Mouse (Mus musculus): ENCODE results near the gene Ecm2.

The Ecm2 gene

GRCm38 (mm10) chr13:49504510-49504909 is at the start of gene Ecm2:
Gene Ecm2 (plus strand): TSS chr13:49504810.
- no peak for DNase-seq

- no peak for DNase-seq
Measured at GRCm38 (mm10) chr13:49460276-49460675, 44.3 kb upstream of the Ecm2 start.

DNA sequence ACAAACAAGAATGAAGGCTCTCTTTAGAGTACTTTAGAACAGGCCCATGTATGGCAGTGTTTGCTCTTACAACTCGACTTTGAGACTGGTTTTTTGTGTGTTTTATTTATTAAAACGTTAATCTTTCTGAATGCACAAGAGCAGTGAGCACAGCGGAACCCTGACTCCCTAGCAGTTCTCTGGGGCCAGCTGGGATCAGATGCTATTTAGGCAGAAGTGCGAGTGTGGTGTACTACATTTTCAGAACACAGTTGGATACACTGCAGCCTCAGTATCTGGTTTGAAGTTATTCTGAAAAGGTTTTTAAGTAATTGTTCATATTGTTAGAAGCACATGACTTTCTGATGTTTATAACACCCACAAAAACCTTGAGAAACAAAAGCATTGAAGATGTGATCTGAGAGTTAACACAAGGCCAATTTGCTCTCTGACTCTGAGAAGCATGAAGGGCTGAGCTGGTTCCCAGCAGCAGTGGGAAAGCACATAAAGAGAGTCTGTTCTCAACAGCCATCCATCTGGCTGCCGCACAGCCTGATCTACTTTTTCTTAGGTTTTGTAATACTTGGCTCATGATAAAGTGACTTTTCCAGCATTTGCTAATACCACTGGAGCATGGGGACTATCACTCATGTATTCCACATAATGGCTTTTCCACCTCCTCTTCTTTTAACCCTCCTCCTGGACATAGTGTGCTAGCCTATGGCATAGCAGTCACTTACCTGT is 43.8 kb upstream of the Ecm2 start:
- DNase-seq, result no peak

- no peak for DNase-seq
Measured at GRCm38 (mm10) chr13:49461458-49462132, 43.0 kb upstream of the Ecm2 start.

DNA sequence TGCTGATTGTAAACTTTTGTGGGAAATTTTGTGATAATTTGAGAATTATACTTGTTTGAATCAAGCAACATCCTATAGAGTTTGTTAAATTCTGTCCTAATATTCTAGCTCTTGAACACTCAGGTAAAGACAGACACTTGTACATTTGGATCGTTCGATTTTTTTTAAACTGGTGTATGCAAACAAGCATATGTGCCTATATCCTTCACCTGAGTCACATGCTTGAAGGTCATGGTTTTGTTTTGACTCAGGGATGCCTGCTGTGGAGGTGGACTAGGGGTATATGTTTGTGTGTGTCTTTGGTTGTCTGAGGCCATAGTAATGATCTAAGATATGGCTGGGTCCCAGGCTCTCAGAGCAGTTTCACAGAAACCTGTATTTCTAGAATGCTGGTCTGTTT is 41.7 kb upstream of the Ecm2 start:
- DNase-seq, result no peak

GRCm38 (mm10) chr13:49465875-49466274 is 38.7 kb upstream of the Ecm2 start:
- DNase-seq, result no peak

GRCm38 (mm10) chr13:49466393-49467075 is 38.1 kb upstream of the Ecm2 start:
- DNase-seq, result no peak

DNA sequence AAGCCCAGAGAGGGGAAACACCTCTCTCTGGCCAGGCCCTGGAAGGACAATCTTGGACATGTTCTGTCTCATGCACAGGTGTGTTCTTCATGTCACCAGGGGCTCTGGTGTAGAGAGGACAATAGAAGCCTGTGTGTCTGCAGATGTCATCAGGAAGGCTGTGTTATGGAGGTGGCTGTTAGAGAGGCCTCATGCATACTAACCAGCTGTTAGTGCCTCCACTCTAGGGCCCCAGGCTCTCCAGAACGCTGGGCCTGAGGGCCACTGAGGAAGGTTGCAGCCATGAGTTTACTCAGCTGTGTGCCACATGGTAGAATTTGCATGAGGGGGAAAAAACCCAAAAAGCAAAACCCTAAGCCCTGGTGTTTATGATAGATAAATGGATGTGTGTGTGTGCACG is 37.0 kb upstream of the Ecm2 start:
- no peak for DNase-seq

DNA sequence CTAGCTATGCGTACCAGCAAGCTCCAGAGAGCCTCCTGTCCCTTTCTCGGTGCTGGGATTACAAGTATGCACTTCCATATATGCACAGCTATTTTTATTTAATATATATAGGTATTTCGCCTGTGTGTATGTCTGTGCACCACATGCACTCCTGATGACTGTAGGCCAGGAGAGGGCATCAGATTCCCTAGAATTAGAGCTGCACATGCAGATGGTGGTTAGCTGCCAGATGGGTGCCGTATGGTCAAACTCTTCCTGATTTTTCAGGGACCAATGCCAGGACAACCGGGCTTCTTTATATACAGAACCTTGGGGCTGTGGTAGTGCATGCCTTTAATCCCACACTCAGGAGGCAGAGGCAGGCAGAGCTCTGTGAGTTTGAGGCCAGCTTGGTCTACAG is 35.6 kb upstream of the Ecm2 start:
- DNase-seq, result peak; percentile 13 to 24

DNA sequence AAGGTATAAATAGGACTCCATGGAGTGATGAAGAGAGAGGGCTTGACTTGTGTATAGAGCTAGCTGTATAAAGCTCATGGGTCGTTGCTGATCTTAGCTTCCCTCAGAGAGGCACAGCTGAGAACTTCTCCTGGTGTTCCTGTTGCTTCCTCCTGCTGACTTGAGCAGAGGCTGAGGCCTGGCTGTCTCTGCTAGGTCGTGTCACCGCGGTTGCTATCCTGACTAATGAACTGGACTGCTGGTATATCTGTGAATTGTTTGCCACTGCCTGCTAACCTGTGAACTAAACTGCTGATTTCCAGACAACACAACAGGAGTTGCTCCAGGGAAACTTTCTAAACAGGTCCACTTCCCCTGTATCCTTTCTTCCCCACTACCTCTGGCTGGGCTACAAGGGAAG is 34.3 kb upstream of the Ecm2 start:
- DNase-seq, result no peak

DNA sequence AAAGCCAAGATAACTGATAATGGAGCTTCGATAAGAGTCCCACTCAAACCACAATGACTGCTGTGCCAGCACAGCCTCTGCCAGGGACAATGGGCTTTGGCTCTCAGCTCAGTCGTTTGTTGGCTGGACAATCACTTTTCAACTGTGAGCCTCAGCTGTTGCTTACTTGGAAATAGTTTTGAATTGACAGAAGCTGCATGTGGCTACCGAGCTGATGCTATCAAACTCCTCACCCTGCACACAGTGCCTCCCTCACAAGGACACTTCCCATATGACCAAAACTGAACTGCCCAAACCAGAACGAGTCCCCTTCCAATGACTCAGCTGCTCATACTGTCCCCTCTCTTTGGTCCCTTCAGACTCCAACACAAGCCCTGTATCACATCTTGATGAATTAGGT is 33.8 kb upstream of the Ecm2 start:
- DNase-seq, result no peak

DNA sequence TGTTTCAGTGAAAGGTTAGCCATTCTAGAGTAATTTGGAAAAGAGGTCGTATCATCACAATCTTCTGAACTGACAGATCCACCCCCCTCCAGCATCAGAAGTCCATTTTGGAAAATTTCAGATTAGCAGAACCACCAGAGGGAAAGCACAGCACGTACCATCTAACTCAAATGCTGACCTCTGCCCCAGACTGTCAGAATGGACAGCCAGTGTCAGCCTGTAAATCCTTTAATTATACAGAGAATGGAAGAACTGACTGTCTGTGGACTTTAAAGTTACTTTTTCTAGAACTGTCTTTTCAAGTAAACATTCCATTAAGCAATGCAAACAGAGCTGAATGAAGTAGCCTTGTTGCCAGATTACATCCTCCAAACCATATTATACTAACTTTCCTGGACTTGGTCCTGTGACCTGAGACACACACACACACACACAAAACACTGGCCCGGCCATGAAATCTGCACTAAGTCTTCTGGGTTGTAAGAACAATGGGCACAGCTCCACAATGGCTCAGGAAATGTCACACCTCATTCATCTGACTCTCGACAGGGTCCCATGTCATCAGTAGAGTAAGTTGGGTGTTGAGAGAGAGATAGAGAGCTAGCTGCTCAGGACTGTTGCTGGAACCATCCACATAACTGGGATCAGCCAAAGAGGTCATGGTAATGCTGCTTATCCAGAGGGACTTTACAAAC is 32.5 kb upstream of the Ecm2 start:
- DNase-seq, result no peak

- no peak for DNase-seq
Measured at GRCm38 (mm10) chr13:49472676-49473005, 32.0 kb upstream of the Ecm2 start.

GRCm38 (mm10) chr13:49477887-49478286 is 26.7 kb upstream of the Ecm2 start:
- DNase-seq, result no peak

DNA sequence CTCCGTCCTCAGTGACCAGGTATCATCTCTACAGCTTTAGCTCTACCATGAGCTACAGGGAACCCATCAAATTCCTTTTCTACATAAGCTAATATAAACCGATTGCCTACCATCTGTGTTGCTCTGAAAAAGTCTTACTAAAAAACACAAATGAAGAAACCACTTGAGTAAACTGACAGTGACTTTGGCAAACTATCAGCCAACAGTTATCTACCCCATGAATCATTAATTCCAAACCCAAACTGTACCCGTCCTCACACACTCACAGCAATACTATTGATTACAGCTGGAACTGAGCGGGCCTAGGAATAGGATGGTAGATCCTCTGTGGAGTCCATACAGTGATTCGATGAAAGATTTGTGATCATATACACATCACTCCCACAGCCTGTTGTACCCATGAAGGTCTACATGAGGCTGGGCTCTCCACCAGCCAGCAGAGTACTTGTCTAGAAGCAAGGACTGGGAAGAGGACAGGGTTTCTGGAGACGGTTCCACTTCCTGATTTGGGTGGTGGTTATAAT is 25.7 kb upstream of the Ecm2 start:
- DNase-seq, result no peak

GRCm38 (mm10) chr13:49479399-49479798 is 25.2 kb upstream of the Ecm2 start:
- DNase-seq, result no peak

- DNase-seq, result peak; percentile 37 to 49
Measured at GRCm38 (mm10) chr13:49480057-49480456, 24.6 kb upstream of the Ecm2 start.

- DNase-seq, result peak; percentile 31 to 43
Measured at GRCm38 (mm10) chr13:49480551-49480950, 24.1 kb upstream of the Ecm2 start.

- no peak for DNase-seq
Measured at GRCm38 (mm10) chr13:49485388-49485787, 19.2 kb upstream of the Ecm2 start.

GRCm38 (mm10) chr13:49492376-49493368 is 11.9 kb upstream of the Ecm2 start, which contains the start of gene Tes3-ps:
Gene Tes3-ps (plus strand): TSS chr13:49493318.
- DNase-seq, result no peak

DNA sequence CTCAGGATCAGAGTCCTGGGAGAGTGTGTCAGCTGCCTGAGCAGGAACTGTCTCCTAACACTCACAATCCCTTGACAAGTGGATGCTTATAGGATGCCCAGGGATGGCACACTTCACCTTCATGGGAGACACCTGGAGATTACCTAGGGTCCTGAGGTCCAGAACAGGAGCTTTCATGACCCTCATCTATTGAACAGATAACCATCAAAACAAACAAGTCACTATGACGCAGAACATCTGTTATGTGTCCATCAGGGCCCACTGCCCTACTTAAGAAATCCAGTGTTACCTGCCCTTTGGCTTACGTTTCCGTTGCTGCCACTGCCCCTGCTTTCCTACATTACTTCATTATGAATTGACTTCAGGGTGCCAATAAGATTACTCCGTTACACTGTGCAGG is 1.2 kb downstream of the Ecm2 start:
- no peak for DNase-seq

DNA sequence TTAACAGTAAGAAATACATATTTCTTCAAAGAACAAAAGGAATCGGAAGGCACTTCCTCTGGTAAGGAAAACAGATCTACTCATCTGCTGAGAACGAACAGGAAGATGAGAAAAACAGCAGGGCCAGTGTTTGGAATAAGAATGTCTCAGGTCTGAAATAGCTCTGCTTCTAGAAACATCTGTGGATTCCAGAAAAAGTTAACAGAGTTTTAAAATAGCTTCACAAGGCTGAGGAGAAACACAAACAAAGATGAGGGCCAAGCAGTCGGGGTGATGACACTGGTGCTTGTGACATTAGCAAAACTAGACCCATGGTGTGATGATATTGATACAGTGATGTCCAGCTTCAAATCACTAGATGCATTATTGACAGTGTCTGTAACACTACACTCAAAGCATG is 2.6 kb downstream of the Ecm2 start:
- no peak for DNase-seq

Measured in cerebellum, postnatal 36 days (tissue).